Mouse (Mus musculus): ENCODE results near the gene Inpp5d. TPM values are rescaled to one million over a fixed set of nuclear protein-coding genes. Genes with fewer than 3 reads are reported as not detected.

Inpp5d gene
- 219 and 808 TPM in 2 replicates for polyA plus RNA-seq (2012; ENCODE audit: low replicate concordance)

DNA sequence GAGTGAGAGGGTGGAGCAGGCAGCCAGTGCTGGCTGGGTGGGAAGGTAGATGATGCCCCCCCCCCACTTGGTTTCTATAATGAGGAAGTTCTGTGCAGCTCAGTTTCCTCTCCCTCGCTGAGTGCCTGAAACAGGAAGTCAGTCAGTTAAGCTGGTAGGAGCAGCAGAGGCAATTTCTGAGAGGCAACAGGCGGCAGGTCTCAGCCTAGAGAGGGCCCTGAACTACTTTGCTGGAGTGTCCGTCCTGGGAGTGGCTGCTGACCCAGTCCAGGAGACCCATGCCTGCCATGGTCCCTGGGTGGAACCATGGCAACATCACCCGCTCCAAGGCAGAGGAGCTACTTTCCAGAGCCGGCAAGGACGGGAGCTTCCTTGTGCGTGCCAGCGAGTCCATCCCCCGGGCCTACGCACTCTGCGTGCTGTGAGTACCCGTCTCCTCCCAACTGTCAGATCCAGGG, at the start of gene Inpp5d:
Inpp5d (plus strand) TSS at position 102 of the 458 bp plus-strand sequence.

DNA sequence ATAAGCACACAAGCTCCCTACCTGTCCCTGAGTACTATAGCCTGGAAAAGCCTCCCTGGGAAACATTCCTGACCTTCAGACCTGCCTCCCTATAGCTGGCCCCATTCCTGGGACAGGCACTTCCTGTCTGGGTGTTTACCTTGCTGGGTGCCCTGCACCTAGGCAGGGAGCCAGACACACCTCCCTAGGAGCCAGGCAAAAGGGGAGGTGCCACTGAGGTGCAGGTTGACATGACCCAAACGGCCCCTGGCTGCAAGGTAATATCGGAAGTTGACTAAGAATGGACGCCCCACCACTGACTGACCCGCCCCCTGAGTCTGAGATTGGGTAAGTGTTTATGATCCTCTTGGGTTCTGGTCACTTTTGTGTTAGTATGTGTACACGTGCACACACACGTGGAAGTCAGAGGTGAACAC, 46.3 kb upstream of the Inpp5d start, which contains the start of gene Ngef:
Ngef (minus strand) TSS at position 71 of the 416 bp plus-strand sequence.

DNA sequence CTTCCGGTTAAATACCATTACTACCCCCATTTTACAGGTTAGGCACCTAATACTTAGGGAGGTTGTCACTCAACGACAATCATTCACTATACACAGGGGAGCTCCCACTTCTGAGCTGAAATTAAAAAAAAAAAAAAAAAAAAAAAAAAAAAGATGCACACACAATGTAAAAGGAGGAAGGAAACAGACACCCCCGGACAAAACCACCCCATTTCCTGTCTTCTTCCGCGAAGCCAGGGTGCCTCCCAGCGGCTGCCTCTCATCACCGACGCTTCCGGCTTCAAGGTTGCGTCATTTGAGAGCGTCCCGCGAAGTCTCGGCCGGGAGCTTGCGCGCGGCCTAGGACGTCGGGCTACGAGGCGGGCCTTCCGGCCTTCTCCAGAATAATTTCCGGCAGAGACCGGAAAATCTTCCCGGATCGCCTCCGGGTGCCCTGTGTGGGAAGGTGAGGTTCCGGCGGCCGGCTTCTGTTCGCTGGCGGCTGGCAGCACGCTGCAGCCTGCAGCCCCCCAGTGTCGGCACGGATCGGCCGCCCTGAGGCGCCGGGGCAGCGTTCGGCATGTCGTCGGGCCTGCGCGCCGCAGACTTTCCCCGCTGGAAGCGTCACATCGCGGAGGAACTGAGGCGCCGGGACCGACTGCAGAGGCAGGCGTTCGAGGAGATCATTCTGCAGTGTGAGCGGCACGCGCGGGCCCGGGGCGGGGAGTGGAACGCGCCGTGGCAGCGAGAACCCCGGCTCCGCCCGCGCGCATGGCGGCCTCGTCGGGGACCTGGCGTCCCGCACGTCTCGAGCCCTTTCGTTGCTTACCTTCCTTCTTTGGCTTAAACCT, 135.7 kb downstream of the Inpp5d start, which contains the start of gene Atg16l1:
Atg16l1 (plus strand) TSS at position 230 of the 830 bp plus-strand sequence.

Other genes with a start within 250 kb of the Inpp5d start
- gene Kcnj13, start 225.6 kb upstream of the Inpp5d start, polyA plus RNA-seq (2012; ENCODE audit: low replicate concordance) = not detected in 2 replicates
- gene Snorc, start 150.0 kb upstream of the Inpp5d start, polyA plus RNA-seq (2012; ENCODE audit: low replicate concordance) = not detected in 2 replicates
- 0.43 TPM in 1 of 2 replicates, not detected in the other for gene Neu2, start 110.4 kb upstream of the Inpp5d start, polyA plus RNA-seq (2012; ENCODE audit: low replicate concordance)
- not detected in 2 replicates for gene Ngef, start 46.4 kb upstream of the Inpp5d start, polyA plus RNA-seq (2012; ENCODE audit: low replicate concordance)
- 7.3 and 9.9 TPM in 2 replicates for gene Atg16l1, start 135.6 kb downstream of the Inpp5d start, polyA plus RNA-seq (2012; ENCODE audit: low replicate concordance)
- 0.34 and 0.56 TPM in 2 replicates for gene Sag, start 183.4 kb downstream of the Inpp5d start, polyA plus RNA-seq (2012; ENCODE audit: low replicate concordance)
- 40.4 and 52.8 TPM in 2 replicates for gene Dgkd, start 233.0 kb downstream of the Inpp5d start, polyA plus RNA-seq (2012; ENCODE audit: low replicate concordance)

All from hematopoietic multipotent progenitor cell, adult 10-12 weeks (in vitro differentiated cells).